Comparison of ENCODE assay signal across 25 mouse cellular contexts in genomic region chr11:35968291-35968690, GRCm38 (mm10). TPM values are rescaled to one million over a fixed set of nuclear protein-coding genes. Genes with fewer than 3 reads are reported as not detected.
DNase-seq lines count a peak whose midpoint lies in the region; ATAC-seq and TF ChIP-seq lines count a peak whose summit lies in the region.
"Had no signal": no experiment of that assay in that cellular context is flagged by ENCODE, and none has a peak within 500 bp of the region (broad histone marks: within the 10 kb centered on the region; RNA-seq: fewer than 3 reads in every experiment).

No protein-coding gene starts in this region.

- no peak for TF ChIP-seq CTCF in intestine, postnatal 0 days (IDR thresholded peaks at IDR 0.05; ENCODE audit: low read depth)

- H3K27ac ChIP-seq in intestine, embryonic 16.5 days (ENCODE audit: low read length) = peak overlapping the region; percentile 60
- no peak overlapping the region for H3K27ac ChIP-seq in intestine, embryonic 15.5 days
- peak overlapping the region; percentile 71 for H3K27ac ChIP-seq in intestine, postnatal 0 days (ENCODE audit: low read depth, low read length)
- H3K27ac ChIP-seq: embryonic facial prominence, embryonic 13.5 days; embryonic facial prominence, embryonic 15.5 days; forebrain, embryonic 10.5 days; forebrain, embryonic 12.5 days had no signal

- no peak overlapping the region for H3K4me3 ChIP-seq in intestine, embryonic 16.5 days (ENCODE audit: low read length)
- no peak overlapping the region for H3K4me3 ChIP-seq in intestine, embryonic 15.5 days (replicated peaks)
- no peak overlapping the region for H3K4me3 ChIP-seq in intestine, postnatal 0 days (ENCODE audit: low read depth, low read length)
- H3K4me3 ChIP-seq: embryonic facial prominence, embryonic 13.5 days; embryonic facial prominence, embryonic 15.5 days; erythroblast, embryonic 14.5 days; forebrain, embryonic 10.5 days; forebrain, embryonic 12.5 days had no signal

- H3K36me3 ChIP-seq in intestine, embryonic 16.5 days (ENCODE audit: control insufficient read depth, insufficient read depth, low read length) = no peaks in the 10 kb centered on the region
- no peaks in the 10 kb centered on the region for H3K36me3 ChIP-seq in intestine, embryonic 15.5 days
- H3K36me3 ChIP-seq in intestine, postnatal 0 days (ENCODE audit: control insufficient read depth, insufficient read depth) = no peaks in the 10 kb centered on the region
- H3K36me3 ChIP-seq: embryonic facial prominence, embryonic 13.5 days; embryonic facial prominence, embryonic 15.5 days; G1E had no signal

- no peaks in the 10 kb centered on the region for H3K9me3 ChIP-seq in intestine, embryonic 16.5 days (ENCODE audit: control insufficient read depth, low read length)
- no peaks in the 10 kb centered on the region for H3K9me3 ChIP-seq in intestine, embryonic 15.5 days
- no peaks in the 10 kb centered on the region for H3K9me3 ChIP-seq in intestine, postnatal 0 days (ENCODE audit: control insufficient read depth)
- H3K9me3 ChIP-seq: embryonic facial prominence, embryonic 13.5 days; embryonic facial prominence, embryonic 15.5 days; forebrain, embryonic 10.5 days; forebrain, embryonic 12.5 days had no signal

- no peaks in the 10 kb centered on the region for H3K27me3 ChIP-seq in intestine, embryonic 16.5 days (replicated peaks; ENCODE audit: control insufficient read depth, insufficient read depth, low read length)
- H3K27me3 ChIP-seq in intestine, embryonic 15.5 days (replicated peaks) = no peaks in the 10 kb centered on the region
- no peaks in the 10 kb centered on the region for H3K27me3 ChIP-seq in intestine, postnatal 0 days (replicated peaks; ENCODE audit: control insufficient read depth, insufficient read depth, low read length)
- H3K27me3 ChIP-seq: CH12.LX; embryonic facial prominence, embryonic 15.5 days; forebrain, embryonic 12.5 days; Patski had no signal

- no peak overlapping the region for H3K4me2 ChIP-seq in intestine, embryonic 16.5 days (ENCODE audit: low read depth, low read length)
- H3K4me2 ChIP-seq in intestine, embryonic 15.5 days (replicated peaks) = no peak overlapping the region
- H3K4me2 ChIP-seq in intestine, postnatal 0 days (replicated peaks; ENCODE audit: low read depth) = no peak overlapping the region
- H3K4me2 ChIP-seq: embryonic facial prominence, embryonic 13.5 days; embryonic facial prominence, embryonic 15.5 days; forebrain, embryonic 12.5 days had no signal

- WGBS in intestine, embryonic 16.5 days = 90% methylated on average over 10 of the region's 10 CpGs
- 88% methylated on average over 10 of the region's 10 CpGs for WGBS in intestine, embryonic 15.5 days
- WGBS in intestine, postnatal 0 days = 79% methylated on average over 10 of the region's 10 CpGs

- peak; percentile 71 to 86 for DNase-seq in adrenal gland, adult (ENCODE audit: inconsistent age in 2 of 2, low spot score in 1 of 2)
- no peak for DNase-seq in adrenal gland, postnatal 4 days (ENCODE audit: low spot score in 2 of 2)
- peak; percentile 49 for DNase-seq in adrenal gland, postnatal 25 days
- no peak for DNase-seq in adrenal gland, adult 18-20 months (ENCODE audit: low spot score in 2 of 2)
- DNase-seq: B cell, adult 2 months; cerebellum, adult 11-12 months; cerebellum, adult 2 months; cerebellum, adult 9-10 months; cerebellum, postnatal 10 days; cerebellum, postnatal 25 days had no signal

- peaks cover 24% of the 10 kb centered on the region for H3K4me1 ChIP-seq in intestine, embryonic 16.5 days (ENCODE audit: control insufficient read depth, insufficient read depth, low read length)
- 0 out of 2 replicates have a peak, but pooled peaks cover 6% of the 10 kb centered on the region for H3K4me1 ChIP-seq in intestine, embryonic 15.5 days (replicated peaks)
- H3K4me1 ChIP-seq in intestine, postnatal 0 days (replicated peaks; ENCODE audit: control insufficient read depth, insufficient read depth, low read length) = peaks cover 18% of the 10 kb centered on the region
- H3K4me1 ChIP-seq: embryonic facial prominence, embryonic 15.5 days had no signal

- no peak for ATAC-seq in intestine, embryonic 16.5 days
- ATAC-seq in intestine, embryonic 15.5 days = no peak
- no peak for ATAC-seq in intestine, postnatal 0 days
- ATAC-seq: activated CD4-positive, CD25-positive, alpha-beta regulatory T cell, adult 4 months; CD4-positive, CD25-positive, alpha-beta regulatory T cell, adult 4 months; forebrain, embryonic 14.5 days; forebrain, embryonic 16.5 days; Patski had no signal

- H3K9ac ChIP-seq in intestine, embryonic 16.5 days (ENCODE audit: low read depth, low read length) = 0 out of 2 replicates have a peak overlapping the region, but pooled peaks have one; percentile 9
- H3K9ac ChIP-seq in intestine, embryonic 15.5 days = no peak overlapping the region
- H3K9ac ChIP-seq in intestine, postnatal 0 days (ENCODE audit: low read depth, low read length) = 0 out of 2 replicates have a peak overlapping the region, but pooled peaks have one; percentile 8
- H3K9ac ChIP-seq: embryonic facial prominence, embryonic 13.5 days; embryonic facial prominence, embryonic 15.5 days; forebrain, embryonic 12.5 days had no signal

RNA-seq across cellular contexts. Expression of gene Wwc1, which starts 12.0 kb away (rescaled TPM):
- total RNA-seq in adrenal gland, postnatal 4 days (2021) = 10 to 100 TPM; 39.6 to 57.7 TPM
- total RNA-seq in adrenal gland, postnatal 25 days (2021) = 80.2 and 103 TPM in 2 replicates
- 10 to 100 TPM; 64.0 to 84.7 TPM for total RNA-seq in adrenal gland, adult 18-20 months (2021)
- 8.5 and 9.0 TPM in 2 replicates for polyA plus RNA-seq in intestine, embryonic 16.5 days (2015; fragmentation: Nextera tagmentation; extraction: Ambion mirVana)
- 14.0 and 14.1 TPM in 2 replicates for polyA plus RNA-seq in intestine, embryonic 15.5 days (2015; fragmentation: Nextera tagmentation; extraction: Ambion mirVana)
- 16.1 and 18.8 TPM in 2 replicates for polyA plus RNA-seq in intestine, postnatal 0 days (2015; fragmentation: Nextera tagmentation; extraction: Ambion mirVana)
- polyA plus RNA-seq: activated CD4-positive, CD25-positive, alpha-beta regulatory T cell, adult 4 months had no signal

Comparison
In these comparisons a context has a peak if more than half of its experiments do, and no peak if none do; other contexts are left out.
1. DNase-seq: peak in adrenal gland, adult (2 of 2) and adrenal gland, postnatal 25 days (single experiment); none in adrenal gland, postnatal 4 days (0 of 2) and adrenal gland, adult 18-20 months (0 of 2).